Mouse (Mus musculus) embryo, embryonic 10.5 days (tissue): ENCODE measurements around the gene Vmn2r35.
"Not testable (repeated sequence)": the region's sequence is repeated elsewhere in the genome, so short reads cannot be mapped to it uniquely, and the experiment has no call there.

Source experiments
- DNase-seq: peaks from one replicate; pipeline ENCODE4 v3.0.0-alpha.2; 2015; ENCODE audit warnings: low spot score

Vmn2r35 gene

GRCm38 (mm10) chr7:7819767-7820166, at the start of gene Vmn2r35:
Vmn2r35 (minus strand) TSS chr7:7819867.
- not testable (repeated sequence) for DNase-seq

GRCm38 (mm10) chr7:7794196-7794595, 25.5 kb downstream of the Vmn2r35 start:
- not testable (repeated sequence) for DNase-seq
